Mouse (Mus musculus) lung, postnatal 10 days (tissue): ENCODE data around the gene Noxo1.
"Not testable (repeated sequence)": the region's sequence is repeated elsewhere in the genome, so short reads cannot be mapped to it uniquely, and the experiment has no call there.

Experiments
- DNase-seq: peaks from one replicate; pipeline ENCODE4 v3.0.0; 2021

The Noxo1 gene

GRCm38 (mm10) chr17:24677500-24678080 is 18.4 kb upstream of the Noxo1 start:
- no peak for DNase-seq

- DNase-seq: peak; percentile 72
Observed at GRCm38 (mm10) chr17:24686514-24686913, 9.5 kb upstream of the Noxo1 start.

- peak; percentile 74 for DNase-seq
Observed at GRCm38 (mm10) chr17:24687146-24687595, 8.9 kb upstream of the Noxo1 start.

GRCm38 (mm10) chr17:24687599-24687998 is 8.4 kb upstream of the Noxo1 start:
- no peak for DNase-seq

- no peak for DNase-seq
Observed at GRCm38 (mm10) chr17:24689251-24690081, 6.6 kb upstream of the Noxo1 start, which contains the start of gene Syngr3. Gene Syngr3 (minus strand): TSS chr17:24689955.

GRCm38 (mm10) chr17:24692385-24692784 is 3.6 kb upstream of the Noxo1 start:
- DNase-seq: no peak

- no peak for DNase-seq
Observed at GRCm38 (mm10) chr17:24695326-24696010, 566 bp upstream of the Noxo1 start.

GRCm38 (mm10) chr17:24697985-24698384 is 2.0 kb downstream of the Noxo1 start:
- DNase-seq: no peak

GRCm38 (mm10) chr17:24698715-24699114 is 2.7 kb downstream of the Noxo1 start:
- no peak for DNase-seq

GRCm38 (mm10) chr17:24699473-24699872 is 3.4 kb downstream of the Noxo1 start:
- DNase-seq: no peak

- no peak for DNase-seq
Observed at GRCm38 (mm10) chr17:24701251-24701650, 5.2 kb downstream of the Noxo1 start.

- DNase-seq: no peak
Observed at GRCm38 (mm10) chr17:24705821-24706220, 9.8 kb downstream of the Noxo1 start.

GRCm38 (mm10) chr17:24706982-24707800 is 11.2 kb downstream of the Noxo1 start, which contains the start of gene Tbl3:
Gene Tbl3 (minus strand): TSS chr17:24707660.
- peak; percentile 96 for DNase-seq

GRCm38 (mm10) chr17:24707801-24708425 is 11.9 kb downstream of the Noxo1 start:
- no peak for DNase-seq

- DNase-seq: no peak
Observed at GRCm38 (mm10) chr17:24708646-24709045, 12.6 kb downstream of the Noxo1 start.

- DNase-seq: no peak
Observed at GRCm38 (mm10) chr17:24715556-24715955, 19.5 kb downstream of the Noxo1 start.

- DNase-seq: no peak
Observed at GRCm38 (mm10) chr17:24716166-24716682, 20.2 kb downstream of the Noxo1 start.

- DNase-seq: no peak
Observed at GRCm38 (mm10) chr17:24717943-24718342, 21.9 kb downstream of the Noxo1 start, which contains the start of the genes Rnf151 and Rps2. Gene Rnf151 (minus strand): TSS chr17:24718063. Gene Rps2 (plus strand): TSS chr17:24718116.

GRCm38 (mm10) chr17:24718938-24719337 is 22.9 kb downstream of the Noxo1 start:
- not testable (repeated sequence) for DNase-seq

GRCm38 (mm10) chr17:24719494-24720222 is 23.6 kb downstream of the Noxo1 start:
- peak; percentile 99 for DNase-seq

- DNase-seq: not testable (repeated sequence)
Observed at GRCm38 (mm10) chr17:24720616-24721015, 24.6 kb downstream of the Noxo1 start.
